Mouse (Mus musculus) neutrophil, adult 5-6 weeks (primary cell): ENCODE results near the gene Hmga1. TPM values are rescaled to one million over a fixed set of nuclear protein-coding genes. Genes with fewer than 3 reads are reported as not detected.

ENCODE experiments used
- ATAC-seq: fragments of 151-379, 151-347 bp; 2 replicates; pipeline ENCODE4 v1.8.0; 2017; ENCODE audit warnings: mild to moderate bottlenecking, moderate TSS enrichment; ENCODE audit not compliant: insufficient number of reproducible peaks, poor library complexity, low FRiP score, severe bottlenecking; ENCODE audit errors: extremely low read depth
- total RNA-seq: library from RNA; stranded (forward); fragments of 200-1000 nt; gene quantifications from 2 replicates; pipeline ENCODE4 v1.2.3, GENCODE M21; 2017

Hmga1 gene
- total RNA-seq, 1 experiment from 2014 or later: 29.8 TPM

GRCm38 (mm10) chr17:27523121-27523520 lies 33.2 kb upstream of the Hmga1 start:
- no peak for ATAC-seq

DNA sequence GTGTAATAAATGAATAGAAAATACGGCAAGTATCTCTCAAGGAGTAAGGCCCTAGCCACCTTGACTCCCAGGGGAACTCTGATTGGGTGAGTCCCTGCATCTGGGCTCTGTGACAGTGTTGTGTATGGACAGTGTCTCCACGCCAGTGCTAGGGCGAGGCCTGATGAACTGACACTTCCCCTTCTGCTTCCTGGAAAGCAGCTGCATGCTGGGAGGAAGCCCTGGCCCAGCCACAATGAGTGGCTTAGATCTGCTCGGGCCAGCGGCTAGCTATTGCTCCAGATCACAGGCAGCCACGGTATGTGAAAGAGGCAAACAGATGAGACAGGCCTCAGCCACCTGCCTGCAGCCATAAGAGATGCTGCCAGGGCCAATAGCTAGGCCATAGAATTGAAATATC lies 29.1 kb upstream of the Hmga1 start:
- peak; percentile 69 for ATAC-seq

DNA sequence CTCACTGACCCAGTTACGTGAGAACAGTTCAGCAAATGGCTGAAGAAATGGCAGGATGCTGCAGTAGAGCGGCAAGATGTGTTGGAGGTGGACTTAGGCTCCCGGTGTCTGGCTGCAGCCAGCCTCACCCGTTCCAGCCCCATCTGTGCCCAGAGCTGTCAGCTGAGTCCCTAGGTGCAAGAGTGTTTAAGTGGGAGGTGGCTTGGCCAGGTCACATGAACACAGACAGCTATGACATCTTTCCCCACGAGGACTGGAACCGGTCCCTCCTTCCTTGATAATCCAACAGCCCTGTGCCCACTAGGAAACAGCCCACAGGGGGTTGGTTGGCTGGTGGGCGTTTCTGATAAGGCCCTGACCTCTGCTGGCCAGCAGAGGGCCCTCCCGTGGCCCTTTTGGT lies 28.3 kb upstream of the Hmga1 start:
- no peak for ATAC-seq

- ATAC-seq: no peak
These were observed 27.5 kb upstream of the Hmga1 start for GRCm38 (mm10) chr17:27528767-27529166.

- no peak for ATAC-seq
These were observed 24.2 kb upstream of the Hmga1 start for GRCm38 (mm10) chr17:27532095-27532494.

DNA sequence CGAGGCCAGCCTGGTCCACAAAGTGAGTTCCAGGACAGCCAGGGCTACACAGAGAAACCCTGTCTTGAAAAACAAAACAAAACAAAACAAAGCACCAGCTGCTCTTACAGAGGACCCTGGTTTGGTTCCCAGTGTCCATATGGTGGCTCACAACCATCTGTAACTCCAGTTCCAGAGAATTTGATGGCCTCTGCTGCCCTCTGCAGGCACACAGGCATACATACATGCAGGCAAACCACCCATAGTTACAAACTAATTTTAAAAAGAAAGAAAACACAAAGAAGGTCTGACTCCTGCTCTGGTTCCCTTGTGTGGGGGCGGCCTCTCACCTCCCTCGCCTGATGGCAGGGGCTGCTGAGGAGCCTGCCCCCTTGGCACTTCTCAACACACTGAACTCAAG lies 22.9 kb upstream of the Hmga1 start:
- ATAC-seq: no peak

DNA sequence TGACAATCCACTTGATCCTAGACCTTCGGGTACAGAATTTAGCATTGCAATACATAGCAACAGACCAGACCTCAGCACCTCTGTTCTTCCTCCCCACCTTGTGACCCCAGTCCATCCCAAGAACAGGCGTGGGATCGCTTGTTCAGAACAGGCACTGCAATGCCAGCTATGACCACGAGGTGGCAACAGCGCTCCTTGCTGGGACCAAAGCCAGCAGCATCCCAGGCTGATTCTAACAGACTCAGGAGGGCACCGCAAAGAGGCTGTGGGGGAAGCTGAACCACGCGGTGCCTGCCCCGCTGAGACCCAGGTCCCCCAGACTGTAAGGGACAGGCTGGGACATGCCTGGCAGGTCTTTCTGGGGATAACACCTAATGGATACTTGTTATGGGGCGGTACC lies 21.6 kb upstream of the Hmga1 start:
- peak; percentile 94 for ATAC-seq

DNA sequence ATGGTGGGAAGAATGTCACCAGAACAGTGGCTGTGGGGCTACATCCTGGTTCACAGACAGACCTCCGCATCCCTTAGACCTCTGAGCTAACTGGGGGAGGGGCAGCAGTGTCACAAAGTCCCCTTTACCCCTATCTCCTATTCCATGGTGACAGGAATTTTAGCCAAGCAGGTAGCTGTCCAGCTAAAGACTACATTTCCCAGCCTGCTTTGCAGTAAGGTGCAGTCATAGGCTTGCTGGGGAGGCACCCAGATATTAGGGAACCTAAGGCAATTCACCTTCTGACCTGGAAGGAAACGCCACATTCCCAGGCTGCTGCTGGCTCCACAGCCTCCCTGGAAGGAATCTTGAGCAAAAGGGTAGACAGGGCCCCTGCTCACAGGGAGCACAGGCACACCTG lies 15.0 kb upstream of the Hmga1 start:
- ATAC-seq: no peak

DNA sequence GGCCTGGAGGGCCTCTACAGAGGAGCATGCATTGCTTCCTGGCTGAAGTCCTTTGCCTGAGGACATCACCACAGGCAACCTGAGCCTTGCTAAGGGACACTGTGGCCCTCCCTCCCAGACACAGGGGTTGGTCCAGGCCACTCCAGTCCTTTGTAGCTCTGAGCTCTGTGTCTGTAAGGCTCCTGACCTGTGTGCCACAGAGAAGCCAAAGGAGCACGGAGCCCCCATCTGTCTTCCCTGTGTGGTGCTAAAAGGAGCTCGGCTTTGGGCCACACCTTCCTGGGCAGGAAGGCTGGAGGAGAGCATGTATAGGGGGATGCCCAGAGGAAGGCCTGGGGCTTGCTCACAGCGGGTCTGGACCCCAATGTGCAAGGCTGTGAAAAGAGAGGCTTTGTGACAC lies 14.3 kb upstream of the Hmga1 start:
- ATAC-seq: no peak

GRCm38 (mm10) chr17:27544551-27544950 lies 11.7 kb upstream of the Hmga1 start:
- no peak for ATAC-seq

DNA sequence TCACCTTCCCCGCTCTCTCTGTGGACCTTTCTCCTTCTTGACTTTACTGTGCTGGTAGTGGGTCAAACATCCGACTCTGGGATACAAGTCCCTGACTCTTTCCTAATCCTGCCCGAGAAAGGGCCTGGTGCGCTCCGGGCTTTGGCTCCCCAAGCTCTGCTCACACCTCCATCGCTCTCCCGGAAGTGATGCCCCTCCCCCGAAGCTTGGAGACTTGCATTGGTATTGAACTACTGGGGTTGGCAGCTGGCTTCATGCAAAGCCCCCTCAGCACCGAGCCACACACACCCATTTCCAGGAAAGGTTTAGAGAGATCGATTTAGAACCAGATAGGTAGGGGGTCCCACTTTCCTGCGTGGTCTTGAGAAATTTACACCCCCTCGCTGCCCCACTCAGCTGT lies 10.3 kb upstream of the Hmga1 start:
- ATAC-seq: no peak

GRCm38 (mm10) chr17:27546574-27547085 lies 9.7 kb upstream of the Hmga1 start:
- no peak for ATAC-seq

- ATAC-seq: no peak
These were observed 8.9 kb upstream of the Hmga1 start for GRCm38 (mm10) chr17:27547253-27547868.

GRCm38 (mm10) chr17:27549234-27549633 lies 7.1 kb upstream of the Hmga1 start:
- no peak for ATAC-seq

GRCm38 (mm10) chr17:27551393-27551940 lies 4.8 kb upstream of the Hmga1 start:
- no peak for ATAC-seq

DNA sequence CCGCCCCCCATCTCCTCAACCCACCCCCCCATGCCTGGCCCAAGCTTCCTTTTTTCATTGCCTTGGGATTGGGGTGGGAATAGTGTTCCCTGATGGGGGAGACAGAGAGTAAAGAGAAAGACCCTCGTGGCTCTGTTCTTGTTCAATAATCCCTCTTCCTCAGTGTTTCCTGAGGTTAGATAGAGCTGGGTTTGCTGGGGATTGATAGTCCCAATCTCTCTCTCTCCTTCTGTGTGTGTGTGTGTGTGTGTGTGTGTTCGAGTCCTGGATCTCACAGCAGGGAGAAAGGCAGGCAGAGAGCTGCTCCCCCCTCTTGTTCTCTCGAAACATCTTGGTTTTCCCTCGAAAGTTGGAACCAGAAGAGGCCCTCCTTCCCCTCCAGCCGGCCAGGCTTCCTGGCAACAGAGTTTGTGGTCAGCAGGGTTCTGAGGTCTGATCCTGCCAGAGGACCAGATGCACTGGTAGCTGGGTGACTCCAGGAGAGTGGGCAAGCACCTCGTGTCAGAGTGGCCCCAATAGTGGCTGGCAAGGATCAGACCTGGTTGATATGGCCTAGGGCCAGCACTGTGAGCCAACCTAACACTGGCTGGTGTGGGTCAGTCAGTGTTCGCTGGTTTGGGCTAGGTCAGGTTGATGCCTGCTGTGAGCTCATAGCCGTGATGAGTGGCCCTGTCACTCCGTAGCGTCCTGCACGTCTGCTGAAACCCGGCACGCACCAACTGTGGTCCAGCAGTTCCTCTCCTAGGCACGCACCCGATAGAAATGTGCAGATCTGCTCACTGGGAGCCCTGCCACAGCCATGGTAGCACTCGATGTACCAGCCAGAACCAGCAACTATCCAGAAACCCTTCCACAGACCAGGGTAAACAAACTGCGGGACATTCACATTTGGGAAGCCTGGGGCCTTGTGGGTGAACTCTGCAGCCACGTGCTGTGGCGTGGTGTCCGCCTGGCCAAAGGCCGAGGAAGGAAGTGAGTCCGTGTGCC lies 3.8 kb upstream of the Hmga1 start:
- ATAC-seq: no peak

GRCm38 (mm10) chr17:27554062-27554960 lies 2.0 kb upstream of the Hmga1 start:
- no peak for ATAC-seq

DNA sequence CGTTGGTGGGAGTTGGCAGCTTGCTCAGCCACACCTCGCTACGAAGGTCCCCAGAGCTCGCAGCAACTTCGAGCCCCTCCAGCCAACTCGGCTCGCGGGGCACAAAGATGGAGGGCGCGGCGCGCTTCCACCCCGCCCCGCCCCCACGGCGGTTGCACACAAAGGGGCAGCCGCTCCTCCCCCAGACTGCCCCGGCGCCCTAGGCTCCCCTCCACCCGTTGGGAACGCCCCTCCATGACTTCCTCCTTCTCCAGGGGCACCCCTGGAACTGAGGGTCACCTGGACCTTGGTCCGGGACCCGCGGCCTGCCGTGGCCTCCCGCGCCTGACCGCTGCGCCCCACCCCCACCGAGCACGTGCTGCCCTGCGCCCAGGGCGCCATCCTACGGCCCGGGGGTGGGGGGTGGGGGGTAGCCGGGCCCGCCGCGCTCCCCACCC lies 1.2 kb upstream of the Hmga1 start:
- ATAC-seq: no peak
